Mouse (Mus musculus): ENCODE data around the gene Rora.

DNA sequence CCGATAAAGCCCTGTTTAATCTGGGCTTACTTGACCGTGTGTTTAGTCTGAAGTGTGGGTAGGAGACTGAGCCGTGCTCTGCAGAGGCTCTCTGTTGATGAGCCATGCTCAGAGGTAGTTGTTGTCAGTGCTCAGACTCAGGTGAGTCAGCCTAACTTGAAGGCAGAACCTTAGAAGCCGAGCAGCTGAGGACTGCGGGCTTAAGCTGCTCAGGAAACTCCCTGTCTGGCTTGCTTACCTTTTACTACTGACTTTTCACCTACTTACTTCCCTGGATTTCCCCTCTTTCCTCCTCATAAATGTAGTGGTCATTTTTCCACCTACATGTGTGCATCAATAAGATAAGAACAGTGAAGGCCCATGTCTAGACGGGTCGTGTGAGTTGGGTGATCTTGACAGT, 318.7 kb downstream of the Rora start:
- no peak for TF ChIP-seq CTCF (IDR thresholded peaks at IDR 0.05; ENCODE audit: extremely low read depth, insufficient read length, insufficient replicate concordance, low read depth, low read length)
- TF ChIP-seq POLR2A (IDR thresholded peaks at IDR 0.05; ENCODE audit: low read depth, low read length) = no peak
